Mouse (Mus musculus) liver, embryonic 13.5 days (tissue): ENCODE data around the gene Pim2. TPM values are rescaled to one million over a fixed set of nuclear protein-coding genes. Genes with fewer than 3 reads are reported as not detected.

Experiments used
- ATAC-seq: fragments of 200-750 bp; cut with Nextera tagmentation; 2 replicates; pipeline ENCODE4 v1.8.0; 2017; ENCODE audit warnings: low read depth, mild to moderate bottlenecking, moderate number of reproducible peaks, moderate library complexity
- DNase-seq: peaks from one replicate; pipeline ENCODE4 v3.0.0; 2022
- H3K27ac ChIP-seq: fragments of 300-500 bp; sonication (generic); 2 replicates; pipeline ENCODE4 v1.5.1; 2015; ENCODE audit warnings: moderate library complexity, mild to moderate bottlenecking, inconsistent platforms
- H3K27me3 ChIP-seq: fragments of 300-500 bp; sonication (generic); 2 replicates; pipeline ENCODE4 v1.6.1; 2015; ENCODE audit warnings: mild to moderate bottlenecking, inconsistent platforms
- H3K36me3 ChIP-seq: fragments of 300-500 bp; sonication (generic); 2 replicates; pipeline ENCODE4 v1.6.1; 2015; ENCODE audit warnings: mild to moderate bottlenecking, inconsistent platforms
- H3K4me1 ChIP-seq: fragments of 300-500 bp; sonication (generic); replicated peaks from 2 replicates; pipeline ENCODE4 v1.6.1; 2015; ENCODE audit warnings: inconsistent platforms
- H3K4me2 ChIP-seq: fragments of 300-500 bp; sonication (generic); 2 replicates; pipeline ENCODE4 v1.6.1; 2015; ENCODE audit warnings: inconsistent platforms, mild to moderate bottlenecking, moderate library complexity
- H3K4me3 ChIP-seq: fragments of 300-500 bp; sonication (generic); replicated peaks from 2 replicates; pipeline ENCODE4 v1.5.1; 2015; ENCODE audit warnings: mild to moderate bottlenecking, inconsistent platforms
- H3K9ac ChIP-seq: fragments of 300-500 bp; sonication (generic); 2 replicates; pipeline ENCODE4 v1.6.1; 2015; ENCODE audit warnings: mild to moderate bottlenecking, inconsistent platforms
- H3K9me3 ChIP-seq: fragments of 300-500 bp; sonication (generic); replicated peaks from 2 replicates; pipeline ENCODE4 v1.6.1; 2016; ENCODE audit warnings: inconsistent platforms
- WGBS: fragments of 180-500 bp; shearing (Covaris S2); methylation state at CpG from one replicate; pipeline ENCODE4 v1.1.7; 2015; ENCODE audit not compliant: insufficient replicate concordance; 5-methylcytosine and 5-hydroxymethylcytosine counted together
- polyA plus RNA-seq: library from polyadenylated mRNA; unstranded; fragments of >200 nt; fragmentation: Nextera tagmentation; extraction: Ambion mirVana; gene quantifications from 2 replicates; pipeline ENCODE4 v1.2.1, GENCODE M21; 2015

Pim2 gene
- 2.8 and 4.3 TPM in 2 replicates for polyA plus RNA-seq

DNA sequence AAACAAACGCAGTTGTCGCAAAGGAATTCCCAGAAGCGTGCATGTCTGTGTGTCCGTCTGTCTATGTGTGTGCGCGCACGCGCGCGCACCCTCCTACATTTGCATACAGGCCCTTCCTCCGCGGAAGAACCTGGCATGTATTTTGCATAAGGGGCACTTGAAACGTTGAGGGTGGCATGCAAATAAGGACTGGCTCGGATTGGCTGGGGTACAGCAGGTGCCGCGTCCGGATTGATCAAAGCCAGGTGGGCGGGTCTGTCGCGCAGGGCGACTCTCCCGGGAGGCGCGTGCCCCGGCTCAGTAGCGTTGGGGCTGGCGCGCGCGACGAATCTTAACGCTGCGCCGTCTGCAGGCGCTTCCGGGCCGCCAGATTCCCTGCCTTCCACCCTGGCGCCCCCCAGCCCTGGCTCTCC lies at the start of gene Pim2:
Pim2 (plus strand) TSS at position 256 of the 413 bp plus-strand sequence.
- 15% methylated on average over 38 of the region's 38 CpGs for WGBS
- H3K27me3 ChIP-seq, result no peaks in the 10 kb centered on the region
- DNase-seq (peak; percentile 79), ATAC-seq (peak; percentile 95)
- H3K4me1 ChIP-seq, result peaks cover 24% of the 10 kb centered on the region
- H3K9ac ChIP-seq, result peak within 1 kb of the TSS; percentile 68
- H3K36me3 ChIP-seq, result peaks cover 32% of the 10 kb centered on the region
- H3K27ac ChIP-seq, result no peak within 1 kb of the TSS; the same call in 1 of the 2 replicates
- peak within 1 kb of the TSS; percentile 90 for H3K4me2 ChIP-seq
- no peaks in the 10 kb centered on the region for H3K9me3 ChIP-seq
- H3K4me3 ChIP-seq, result peak within 1 kb of the TSS; percentile 59

DNA sequence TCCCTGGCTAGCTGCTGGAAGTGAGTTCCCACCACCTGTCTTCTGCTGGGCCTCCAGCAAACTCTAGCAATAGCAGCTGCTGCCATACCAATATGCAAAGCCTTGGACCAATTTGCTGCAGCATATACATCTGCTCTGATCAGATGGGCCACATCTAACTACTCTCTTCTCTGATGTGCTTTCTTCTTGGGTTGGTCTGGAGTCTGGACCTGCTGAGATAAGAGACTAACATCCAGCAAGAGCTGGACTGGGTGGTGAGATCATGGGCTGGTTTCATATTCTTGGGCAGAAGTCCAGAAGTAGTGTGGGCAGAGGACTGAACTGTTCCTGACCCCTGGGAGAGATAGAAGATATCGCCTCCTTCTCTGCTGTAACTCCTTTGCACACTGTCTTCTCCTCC lies 40.9 kb upstream of the Pim2 start:
- H3K4me2 ChIP-seq, result peak overlapping the region; percentile 50
- H3K27ac ChIP-seq, result peak overlapping the region; percentile 96
- ATAC-seq (peak; percentile 74), DNase-seq (peak; percentile 41)
- no peaks in the 10 kb centered on the region for H3K9me3 ChIP-seq
- H3K36me3 ChIP-seq, result no peaks in the 10 kb centered on the region
- peak overlapping the region; percentile 10; the same call in 1 of the 2 replicates for H3K4me3 ChIP-seq
- no peaks in the 10 kb centered on the region for H3K27me3 ChIP-seq
- WGBS, result 38% methylated on average over 1 of the region's 1 CpGs
- H3K9ac ChIP-seq, result peak overlapping the region; percentile 59
- H3K4me1 ChIP-seq, result peaks cover 56% of the 10 kb centered on the region

DNA sequence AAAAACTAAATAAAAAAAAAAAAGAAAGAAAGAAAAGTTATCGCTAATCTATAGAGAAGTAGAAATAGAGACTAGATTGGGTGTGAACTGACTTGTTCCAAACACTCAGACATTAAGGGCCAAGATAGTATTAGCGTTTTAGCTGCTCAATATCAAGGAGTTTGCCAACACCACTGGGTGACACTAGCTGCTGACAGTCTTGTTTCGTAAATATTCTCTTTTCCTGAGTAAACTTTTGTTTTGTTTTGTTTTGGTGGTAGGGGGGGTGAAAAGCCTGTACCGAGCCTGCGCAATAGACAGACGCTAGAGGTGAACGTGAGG lies 37.3 kb upstream of the Pim2 start:
- Histone ChIP-seq H3K4me1 (peaks cover 73% of the 10 kb centered on the region), H3K9me3 (no peaks in the 10 kb centered on the region), H3K27ac (peak overlapping the region; percentile 86), H3K4me2 (peak overlapping the region; percentile 54), H3K4me3 (peak overlapping the region; percentile 43), H3K27me3 (no peaks in the 10 kb centered on the region), H3K9ac (peak overlapping the region; percentile 36; the same call in 1 of the 2 replicates), H3K36me3 (peaks cover 20% of the 10 kb centered on the region)
- no peak for ATAC-seq
- no peak for DNase-seq
- 7% methylated on average over 7 of the region's 7 CpGs for WGBS

DNA sequence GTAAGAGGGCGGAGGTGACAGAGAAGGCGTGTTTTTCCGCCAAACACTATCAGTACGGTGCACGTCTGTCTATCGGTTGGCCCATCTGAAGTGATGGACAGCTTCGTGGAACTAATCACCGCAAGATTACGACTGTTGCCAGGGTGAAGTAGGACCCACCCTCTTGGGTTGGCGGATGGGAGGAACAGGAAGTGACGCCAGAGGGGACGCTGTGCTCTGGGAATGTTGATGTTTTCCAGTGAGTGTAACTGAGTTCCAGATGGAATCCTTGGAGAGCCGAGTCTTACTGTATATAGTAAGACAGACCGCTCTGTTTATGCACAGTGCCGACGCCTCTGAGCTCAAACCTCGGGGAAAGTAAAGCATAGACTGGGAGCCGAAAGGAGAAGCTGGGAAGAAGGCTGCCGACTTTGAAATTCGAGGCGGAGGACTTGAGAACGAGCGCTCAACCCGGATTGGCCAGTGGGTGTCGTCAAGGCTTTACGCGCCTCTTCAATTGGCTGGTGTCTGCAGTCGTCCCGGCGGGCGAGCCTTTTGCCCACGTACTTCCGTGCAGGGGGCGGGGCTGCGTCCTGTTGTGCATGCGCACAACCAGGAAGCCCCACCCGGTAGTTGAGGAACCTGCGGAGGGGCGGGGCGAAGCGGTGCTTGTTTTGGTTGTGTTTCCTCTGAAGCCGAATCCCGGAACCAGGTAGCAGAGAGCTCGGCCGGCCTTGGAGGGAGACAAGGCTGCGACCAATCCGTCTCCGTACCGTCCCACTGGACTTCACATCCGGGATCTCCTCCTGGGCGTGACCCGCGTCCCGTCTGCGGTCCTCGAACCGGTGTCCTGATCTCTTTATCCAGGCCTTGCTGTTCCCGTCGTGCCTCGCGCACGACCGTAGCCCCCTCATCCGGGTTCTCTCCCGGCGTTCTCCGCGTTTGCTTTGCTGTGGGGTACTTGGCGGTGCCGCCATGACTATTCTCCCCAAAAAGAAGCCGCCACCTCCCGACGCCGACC lies 36.6 kb upstream of the Pim2 start, which contains the start of gene Otud5:
Otud5 (plus strand) TSS at position 202 of the 1,000 bp plus-strand sequence.
- Histone ChIP-seq H3K27ac (peak within 1 kb of the TSS; percentile 96), H3K4me3 (peak within 1 kb of the TSS; percentile 86), H3K36me3 (peaks cover 20% of the 10 kb centered on the region), H3K4me1 (peaks cover 71% of the 10 kb centered on the region), H3K9me3 (no peaks in the 10 kb centered on the region), H3K9ac (peak within 1 kb of the TSS; percentile 92), H3K4me2 (peak within 1 kb of the TSS; percentile 72), H3K27me3 (no peaks in the 10 kb centered on the region)
- DNase-seq (peak; percentile 93), ATAC-seq (peak; percentile 88)
- WGBS, result 8% methylated on average over 73 of the region's 74 CpGs

DNA sequence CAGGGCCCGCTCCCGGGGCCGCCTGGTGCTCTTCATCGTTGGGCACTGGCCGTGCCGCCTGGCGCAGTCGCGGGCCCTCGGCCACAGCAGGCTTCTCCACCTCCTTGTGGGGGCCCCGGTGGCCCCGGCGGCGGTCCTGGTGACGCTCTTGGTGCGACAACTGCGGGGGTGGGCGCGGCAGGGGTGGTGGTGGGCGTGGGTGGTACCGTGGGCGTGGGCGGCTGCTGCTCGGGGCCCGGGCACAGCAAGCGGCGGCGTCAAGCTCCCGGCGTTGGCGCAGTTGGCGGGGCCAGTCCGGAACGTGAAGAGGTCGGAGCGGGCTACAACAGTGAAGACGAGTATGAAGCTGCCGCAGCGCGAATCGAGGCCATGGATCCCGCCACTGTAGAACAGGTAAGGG lies 35.7 kb upstream of the Pim2 start:
- peak overlapping the region; percentile 72 for H3K4me2 ChIP-seq
- no peak for ATAC-seq
- peak overlapping the region; percentile 96 for H3K27ac ChIP-seq
- peaks cover 24% of the 10 kb centered on the region for H3K36me3 ChIP-seq
- H3K4me3 ChIP-seq, result peak overlapping the region; percentile 86
- H3K9me3 ChIP-seq, result no peaks in the 10 kb centered on the region
- WGBS, result 14% methylated on average over 37 of the region's 42 CpGs
- peak; percentile 24 for DNase-seq
- peak overlapping the region; percentile 92 for H3K9ac ChIP-seq
- no peaks in the 10 kb centered on the region for H3K27me3 ChIP-seq
- H3K4me1 ChIP-seq, result peaks cover 67% of the 10 kb centered on the region

DNA sequence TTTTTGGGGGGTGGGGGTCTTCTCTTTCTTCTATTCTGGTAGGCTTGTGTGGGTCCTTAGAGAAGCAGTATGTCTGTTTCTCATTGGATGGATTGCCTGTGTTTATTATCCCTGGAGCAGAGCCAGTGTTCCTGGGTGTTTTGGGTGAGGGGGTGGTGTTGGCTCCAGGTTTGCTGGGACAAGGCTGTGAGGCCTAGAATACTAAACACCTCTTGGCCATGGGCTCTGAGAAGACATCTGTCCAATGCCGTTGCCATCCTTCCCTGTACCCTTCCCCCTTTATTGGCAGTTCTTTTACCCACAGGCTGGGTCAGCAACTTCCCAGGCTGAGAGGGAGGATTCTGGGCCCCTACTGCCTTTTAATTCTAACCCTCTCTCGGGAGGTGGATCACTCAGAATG lies 30.2 kb upstream of the Pim2 start:
- Histone ChIP-seq H3K9ac (no peak overlapping the region), H3K4me1 (peaks cover 35% of the 10 kb centered on the region), H3K9me3 (no peaks in the 10 kb centered on the region), H3K36me3 (peaks cover 63% of the 10 kb centered on the region), H3K4me3 (no peak overlapping the region), H3K27ac (no peak overlapping the region), H3K27me3 (no peaks in the 10 kb centered on the region), H3K4me2 (no peak overlapping the region)
- ATAC-seq (no peak), DNase-seq (no peak)
- WGBS, result 69% methylated on average over 2 of the region's 2 CpGs

DNA sequence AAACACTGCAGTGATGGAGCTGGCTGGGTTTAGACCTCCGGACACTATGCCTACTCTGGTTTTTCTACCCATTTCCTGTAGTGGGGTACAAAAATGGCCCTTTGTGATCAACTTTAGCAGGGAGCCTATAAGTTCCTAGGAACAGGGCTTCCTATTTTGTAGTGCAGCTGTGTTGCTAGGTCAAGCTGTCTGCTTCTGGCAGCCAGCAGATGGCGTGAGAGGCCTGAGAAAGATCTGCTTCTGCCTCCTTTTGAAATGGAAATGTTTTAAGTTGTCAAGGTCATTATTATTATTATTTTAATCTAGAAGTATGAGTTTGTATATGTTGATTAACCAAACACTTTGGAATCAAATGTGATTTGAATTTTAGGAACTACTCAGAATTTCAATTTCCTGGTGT lies 23.5 kb upstream of the Pim2 start:
- Histone ChIP-seq H3K27me3 (no peaks in the 10 kb centered on the region), H3K9ac (no peak overlapping the region), H3K27ac (no peak overlapping the region), H3K4me3 (no peak overlapping the region), H3K4me2 (no peak overlapping the region), H3K4me1 (peaks cover 9% of the 10 kb centered on the region), H3K36me3 (peaks cover 61% of the 10 kb centered on the region), H3K9me3 (no peaks in the 10 kb centered on the region)
- ATAC-seq (no peak), DNase-seq (no peak)
- 13% methylated on average over 2 of the region's 2 CpGs for WGBS

DNA sequence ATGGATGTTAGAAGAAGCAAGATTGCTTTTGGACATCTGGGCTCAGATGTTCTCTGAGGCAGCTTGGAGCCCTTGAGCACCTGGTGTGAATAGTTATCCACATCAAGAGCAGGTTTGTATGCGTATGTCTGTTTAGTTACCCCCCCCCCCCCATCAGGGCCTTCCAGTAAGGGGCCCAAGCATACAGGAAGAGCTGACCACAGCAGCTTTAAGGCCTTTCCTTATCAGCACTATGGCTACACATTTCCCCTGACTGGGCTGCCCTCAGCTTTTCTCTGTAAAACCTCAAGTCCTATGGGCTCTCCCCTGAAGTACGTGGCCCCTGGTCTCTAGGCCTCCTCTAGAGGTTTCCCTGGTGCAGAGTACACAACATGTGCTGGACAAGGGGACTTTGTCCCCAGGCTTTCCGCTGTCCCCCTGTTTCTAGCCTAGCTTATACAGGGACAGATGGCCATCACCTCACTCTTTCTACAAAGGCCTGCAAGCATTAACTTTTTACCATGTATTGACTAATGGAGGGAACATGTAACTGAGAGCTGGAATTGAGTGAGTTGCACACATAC lies 18.8 kb upstream of the Pim2 start:
- Histone ChIP-seq H3K36me3 (peaks cover 38% of the 10 kb centered on the region), H3K4me2 (no peak overlapping the region), H3K27me3 (no peaks in the 10 kb centered on the region), H3K4me3 (no peak overlapping the region), H3K4me1 (peaks cover 31% of the 10 kb centered on the region), H3K27ac (0 out of 2 replicates have a peak overlapping the region, but pooled peaks have one; percentile 6), H3K9ac (no peak overlapping the region), H3K9me3 (no peaks in the 10 kb centered on the region)
- DNase-seq (no peak), ATAC-seq (peak; percentile 68)
- WGBS, result 31% methylated on average over 3 of the region's 3 CpGs

DNA sequence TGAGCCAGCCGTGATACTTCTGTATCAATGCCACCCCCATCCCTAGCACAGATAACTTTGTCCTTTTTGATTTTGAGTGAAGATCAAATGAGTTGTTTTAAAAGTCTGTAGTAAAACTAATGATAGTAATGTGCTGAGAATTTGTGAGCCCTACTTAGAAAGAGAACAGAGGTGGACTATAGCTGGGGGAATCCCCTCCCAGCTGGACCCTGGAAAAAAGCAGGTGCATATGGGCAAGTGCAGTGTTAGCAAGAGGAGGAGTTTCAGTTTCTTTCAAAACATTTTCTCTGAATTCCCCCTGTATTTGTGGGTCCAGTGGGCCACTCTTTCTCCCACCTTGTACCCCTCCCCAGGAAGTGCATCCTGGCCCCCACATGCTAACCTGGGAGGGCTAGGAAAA lies 14.9 kb upstream of the Pim2 start:
- DNase-seq (no peak), ATAC-seq (no peak)
- Histone ChIP-seq H3K4me1 (peaks cover 44% of the 10 kb centered on the region), H3K4me3 (no peak overlapping the region), H3K9me3 (no peaks in the 10 kb centered on the region), H3K4me2 (no peak overlapping the region), H3K9ac (no peak overlapping the region), H3K27me3 (no peaks in the 10 kb centered on the region), H3K36me3 (peaks cover 34% of the 10 kb centered on the region), H3K27ac (no peak overlapping the region)
- 83% methylated on average over 1 of the region's 1 CpGs for WGBS

DNA sequence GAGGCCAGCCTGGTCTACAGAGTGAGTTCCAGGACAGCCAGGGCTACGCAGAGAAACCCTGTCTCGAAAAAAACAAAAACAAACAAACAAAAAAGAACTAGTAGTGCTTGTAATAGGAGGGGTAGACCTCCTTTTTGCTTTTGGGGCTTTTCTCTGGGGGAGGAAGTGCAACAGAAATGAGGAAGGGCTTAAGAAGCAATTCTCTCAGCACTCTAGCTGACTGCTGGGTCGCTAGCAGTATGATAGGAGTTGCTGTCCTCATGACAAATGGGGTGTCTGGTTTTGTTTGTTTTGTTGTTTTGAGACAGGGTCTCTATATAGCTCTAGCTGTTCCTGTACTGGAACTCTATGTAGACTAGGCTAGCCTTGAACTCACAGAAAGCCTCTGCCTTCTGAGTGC lies 13.5 kb upstream of the Pim2 start:
- ATAC-seq (no peak), DNase-seq (no peak)
- no peak overlapping the region for H3K4me2 ChIP-seq
- peaks cover 31% of the 10 kb centered on the region for H3K36me3 ChIP-seq
- H3K9me3 ChIP-seq, result no peaks in the 10 kb centered on the region
- WGBS, result 56% methylated on average over 3 of the region's 3 CpGs
- no peak overlapping the region for H3K27ac ChIP-seq
- no peaks in the 10 kb centered on the region for H3K27me3 ChIP-seq
- peaks cover 36% of the 10 kb centered on the region for H3K4me1 ChIP-seq
- H3K4me3 ChIP-seq, result no peak overlapping the region
- H3K9ac ChIP-seq, result no peak overlapping the region

DNA sequence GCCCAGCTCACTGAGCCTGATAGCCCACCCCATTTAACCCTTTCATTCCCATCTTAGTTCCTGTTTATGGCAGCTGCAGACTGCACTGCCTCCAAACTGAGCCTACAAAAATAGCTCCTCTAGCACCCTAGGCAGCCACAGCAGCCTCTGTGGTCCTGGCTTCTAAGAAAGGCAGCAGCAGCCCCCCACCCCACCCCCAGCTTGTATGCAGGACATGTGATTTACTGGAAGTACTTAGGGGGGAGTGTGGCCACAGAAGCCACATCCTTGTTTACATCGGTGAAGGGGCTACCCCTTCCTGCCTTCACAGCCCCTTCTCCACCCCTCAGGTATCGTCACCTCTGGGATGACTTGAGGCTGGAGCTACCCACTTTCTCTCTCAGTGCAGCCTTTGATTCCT lies 12.7 kb upstream of the Pim2 start:
- Histone ChIP-seq H3K27ac (no peak overlapping the region), H3K36me3 (peaks cover 33% of the 10 kb centered on the region), H3K4me2 (no peak overlapping the region), H3K4me3 (no peak overlapping the region), H3K4me1 (peaks cover 28% of the 10 kb centered on the region), H3K27me3 (no peaks in the 10 kb centered on the region), H3K9me3 (no peaks in the 10 kb centered on the region), H3K9ac (no peak overlapping the region)
- WGBS, result 39% methylated on average over 2 of the region's 2 CpGs
- DNase-seq (no peak), ATAC-seq (no peak)
